Comparison of ENCODE assay signal across 11 mouse cellular contexts in the genomic region with DNA sequence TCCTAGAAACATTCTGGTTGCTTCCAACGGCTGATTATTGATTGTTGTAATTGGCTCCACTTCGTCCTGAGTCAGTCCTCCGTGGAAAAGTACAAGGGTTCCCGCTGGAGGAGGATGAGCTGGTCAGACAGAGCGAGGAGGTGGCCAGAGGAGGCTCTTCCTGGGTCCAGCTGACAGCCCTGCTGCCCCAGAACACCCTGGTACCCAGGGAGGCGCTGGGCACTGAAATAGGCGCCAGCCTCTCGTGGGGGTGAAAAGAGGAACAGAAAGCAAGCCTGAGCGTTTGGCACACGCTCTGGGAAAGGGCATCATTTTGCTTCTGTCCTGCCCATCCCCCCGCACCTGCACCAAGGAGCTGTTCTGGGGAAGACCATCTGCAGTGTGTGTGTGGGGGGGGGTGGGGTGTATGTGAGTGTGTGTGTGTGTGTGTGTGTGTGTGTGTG. TPM values are rescaled to one million over a fixed set of nuclear protein-coding genes. Genes with fewer than 3 reads are reported as not detected.
A peak's percentile ranks its signal among the peaks of the same experiment; 100 is the strongest.
DNase-seq lines count a peak whose midpoint lies in the region; ATAC-seq and TF ChIP-seq lines count a peak whose summit lies in the region.
"Had no signal": no experiment of that assay in that cellular context is flagged by ENCODE, and none has a peak within 500 bp of the region (broad histone marks: within the 10 kb centered on the region; RNA-seq: fewer than 3 reads in every experiment).

No protein-coding gene starts in this region.

- H3K4me1 ChIP-seq in kidney, embryonic 15.5 days = peaks cover 32% of the 10 kb centered on the region
- H3K4me1 ChIP-seq in CH12.LX (ENCODE audit: control insufficient read depth in 1 of 2, insufficient read depth in 2 of 2) = peaks cover 43 to 72% of the 10 kb centered on the region in 2 experiments
- H3K4me1 ChIP-seq in forebrain, embryonic 10.5 days = peaks cover 6% of the 10 kb centered on the region

- 0 out of 2 replicates have a peak, but pooled peaks have one; percentile 16 for ATAC-seq in kidney, embryonic 15.5 days (replicated peaks; ENCODE audit: low FRiP score)
- ATAC-seq in monocyte, adult 5-6 weeks (replicated peaks; ENCODE audit: insufficient number of reproducible peaks, low FRiP score, low TSS enrichment, poor library complexity, severe bottlenecking) = peak; percentile 80
- ATAC-seq: forebrain, embryonic 15.5 days had no signal

- DNase-seq in kidney, adult 18-20 months = no peak
- peak; percentile 86 for DNase-seq in CH12.LX (ENCODE audit: extremely low read depth)
- DNase-seq in brain, adult 2 months (ENCODE audit: low read depth, low spot score) = peak; percentile 46
- no peak for DNase-seq in testis, postnatal 14 days (ENCODE audit: low spot score)
- no peak for DNase-seq in testis, postnatal 10 days (ENCODE audit: low spot score)
- no peak for DNase-seq in forebrain, embryonic 10.5 days (ENCODE audit: extremely low spot score, low spot score)
- DNase-seq: cerebellum, adult 8-10 months had no signal

- 59% methylated on average over 11 of the region's 11 CpGs for WGBS in kidney, embryonic 15.5 days
- WGBS in forebrain, embryonic 10.5 days = 90% methylated on average over 11 of the region's 11 CpGs

- TF ChIP-seq EP300 in CH12.LX (IDR thresholded peaks at IDR 0.05; ENCODE audit: low read length) = peak; percentile 86

- no peak overlapping the region for H3K9ac ChIP-seq in kidney, embryonic 15.5 days
- H3K9ac ChIP-seq in CH12.LX (ENCODE audit: insufficient read depth, low read depth) = no peak overlapping the region
- H3K9ac ChIP-seq: forebrain, embryonic 15.5 days had no signal

- H3K27me3 ChIP-seq in kidney, embryonic 15.5 days = no peaks in the 10 kb centered on the region
- H3K27me3 ChIP-seq in CH12.LX (replicated peaks) = no peaks in the 10 kb centered on the region
- no peaks in the 10 kb centered on the region for H3K27me3 ChIP-seq in forebrain, embryonic 10.5 days (ENCODE audit: poor library complexity, severe bottlenecking)
- H3K27me3 ChIP-seq: forebrain, embryonic 15.5 days had no signal

- no peak overlapping the region for H3K4me3 ChIP-seq in kidney, embryonic 15.5 days (replicated peaks)
- no peak overlapping the region for H3K4me3 ChIP-seq in CH12.LX (replicated peaks in 1 of 3; ENCODE audit: low read depth in 2 of 3, low read length in 2 of 3, poor library complexity in 1 of 3)
- no peak overlapping the region for H3K4me3 ChIP-seq in forebrain, embryonic 10.5 days
- H3K4me3 ChIP-seq: forebrain, embryonic 15.5 days; midbrain, embryonic 10.5 days had no signal

- peak overlapping the region; percentile 67 for H3K27ac ChIP-seq in kidney, embryonic 15.5 days
- H3K27ac ChIP-seq in CH12.LX (ENCODE audit: insufficient read depth, low read depth) = peak overlapping the region; percentile 70
- no peak overlapping the region for H3K27ac ChIP-seq in forebrain, embryonic 10.5 days
- H3K27ac ChIP-seq: forebrain, embryonic 15.5 days; midbrain, embryonic 10.5 days had no signal

- TF ChIP-seq POLR2A in CH12.LX (IDR thresholded peaks at IDR 0.05; ENCODE audit: low read depth, low read length) = no peak

- no peaks in the 10 kb centered on the region for H3K79me2 ChIP-seq in CH12.LX (replicated peaks; ENCODE audit: control insufficient read depth, extremely low read depth, insufficient read depth, poor library complexity, severe bottlenecking)

- no peak for TF ChIP-seq RAD21 in CH12.LX (IDR thresholded peaks at IDR 0.05; ENCODE audit: low read depth, low read length)

- H3K36me3 ChIP-seq in kidney, embryonic 15.5 days = no peaks in the 10 kb centered on the region
- H3K36me3 ChIP-seq in CH12.LX (replicated peaks in 1 of 2; ENCODE audit: control insufficient read depth in 1 of 2, insufficient read depth in 1 of 2, low read length in 1 of 2) = no peaks in the 10 kb centered on the region
- peaks cover 6% of the 10 kb centered on the region; the same call in 1 of the 2 replicates for H3K36me3 ChIP-seq in forebrain, embryonic 10.5 days (replicated peaks)
- H3K36me3 ChIP-seq: forebrain, embryonic 15.5 days; midbrain, embryonic 10.5 days had no signal

- H3K9me3 ChIP-seq in kidney, embryonic 15.5 days (replicated peaks) = no peaks in the 10 kb centered on the region
- H3K9me3 ChIP-seq in CH12.LX (replicated peaks; ENCODE audit: low read length) = no peaks in the 10 kb centered on the region
- H3K9me3 ChIP-seq in forebrain, embryonic 10.5 days = no peaks in the 10 kb centered on the region
- H3K9me3 ChIP-seq: forebrain, embryonic 15.5 days; midbrain, embryonic 10.5 days had no signal

- in situ Hi-C loops in CH12.LX (cut with MboI; ENCODE audit: low pct_ligation_motif_present, low pct_unique_long_range_greater_than_20kb, low sequenced_read_pairs) = loop anchor here (5.0 to 10.0 kb wide), 2 partner anchors 111 to 208 kb away; no protein-coding TSS in a partner anchor

- TF ChIP-seq CTCF in CH12.LX (conservative IDR thresholded peaks at IDR 0.05 in 1 of 2, IDR thresholded peaks at IDR 0.05 in 1 of 2; ENCODE audit: low read depth in 2 of 2, low read length in 2 of 2) = no peak

- no peak overlapping the region for H3K4me2 ChIP-seq in kidney, embryonic 15.5 days
- H3K4me2 ChIP-seq in CH12.LX (ENCODE audit: insufficient read depth, low read depth, poor library complexity, severe bottlenecking) = peak overlapping the region; percentile 6; the same call in 1 of the 2 replicates
- H3K4me2 ChIP-seq: forebrain, embryonic 15.5 days had no signal

- dilution Hi-C loops in CH12.LX (cut with MboI; ENCODE audit: extremely low pct_ligation_motif_present, extremely low pct_unique_long_range_greater_than_20kb, low sequenced_read_pairs) = no loop called here

TF ChIP-seq in CH12.LX, 34 proteins besides CTCF, POLR2A, EP300 and RAD21:
- no peak for TF ChIP-seq HCFC1 (IDR thresholded peaks at IDR 0.05; ENCODE audit: low read depth, low read length)
- no peak for TF ChIP-seq GABPA (IDR thresholded peaks at IDR 0.05; ENCODE audit: insufficient replicate concordance, low read depth, low read length)
- peak; percentile 77 for TF ChIP-seq ETS1 (conservative IDR thresholded peaks at IDR 0.05; ENCODE audit: low read depth, low read length)
- TF ChIP-seq MAX (IDR thresholded peaks at IDR 0.05; ENCODE audit: low read length) = no peak; the same call in 1 of the 2 replicates
- peak; percentile 92 for TF ChIP-seq TCF12 (IDR thresholded peaks at IDR 0.05; ENCODE audit: low read depth, low read length)
- TF ChIP-seq IRF4 (IDR thresholded peaks at IDR 0.05; ENCODE audit: low read depth, low read length) = peak; percentile 95
- TF ChIP-seq JUND (conservative IDR thresholded peaks at IDR 0.05; ENCODE audit: low read depth, low read length) = no peak
- TF ChIP-seq RCOR1 (conservative IDR thresholded peaks at IDR 0.05; ENCODE audit: low read depth, low read length) = no peak
- TF ChIP-seq UBTF (IDR thresholded peaks at IDR 0.05; ENCODE audit: low read depth, low read length) = no peak
- TF ChIP-seq MAFK (IDR thresholded peaks at IDR 0.05; ENCODE audit: insufficient replicate concordance, low read length) = no peak
- no peak for TF ChIP-seq NRF1 (IDR thresholded peaks at IDR 0.05; ENCODE audit: low read depth, low read length)
- TF ChIP-seq ZMIZ1 (IDR thresholded peaks at IDR 0.05; ENCODE audit: low read depth, low read length) = no peak
- TF ChIP-seq MYC (IDR thresholded peaks at IDR 0.05; ENCODE audit: low read depth, low read length) = no peak
- TF ChIP-seq PAX5 (IDR thresholded peaks at IDR 0.05; ENCODE audit: low read length) = no peak
- no peak for TF ChIP-seq USF1 (IDR thresholded peaks at IDR 0.05; ENCODE audit: low read depth, low read length)
- TF ChIP-seq CHD1 (IDR thresholded peaks at IDR 0.05; ENCODE audit: low read depth, low read length) = no peak
- peak; percentile 94 for TF ChIP-seq CHD2 (IDR thresholded peaks at IDR 0.05; ENCODE audit: low read length)
- TF ChIP-seq TBP (conservative IDR thresholded peaks at IDR 0.05; ENCODE audit: low read depth, low read length) = no peak
- TF ChIP-seq MEF2A (IDR thresholded peaks at IDR 0.05; ENCODE audit: borderline replicate concordance, low read depth, low read length) = peak; percentile 79
- 0 out of 2 replicates have a peak, but pooled peaks have one; percentile 64 for TF ChIP-seq MAZ (IDR thresholded peaks at IDR 0.05; ENCODE audit: low read depth, low read length)
- TF ChIP-seq USF2 (conservative IDR thresholded peaks at IDR 0.05; ENCODE audit: low read depth, low read length) = no peak
- TF ChIP-seq BHLHE40 (IDR thresholded peaks at IDR 0.05; ENCODE audit: low read depth, low read length) = peak; percentile 89
- no peak for TF ChIP-seq JUN (IDR thresholded peaks at IDR 0.05; ENCODE audit: insufficient read depth, low read depth, low read length)

RNA-seq across cellular contexts. Expression of a gene that starts 14.6 kb away (rescaled TPM):
- 81.8 and 98.5 TPM in 2 replicates for polyA plus RNA-seq in kidney, embryonic 15.5 days (2015; fragmentation: Nextera tagmentation; extraction: Ambion mirVana)
- 45.2 and 55.1 TPM in 2 replicates for total RNA-seq in CH12.LX (2012; rRNA removed)
- total RNA-seq in CH12.LX (2014; rRNA removed) = 44.4 and 45.6 TPM in 2 replicates
- 77.0 and 116 TPM in 2 replicates for polyA plus RNA-seq in CH12.LX (2012; ENCODE audit: insufficient read length, low read depth)
- total RNA-seq in monocyte, adult 5-6 weeks (2017) = 142 to 241 TPM (median 173 TPM) in 3 replicates
- 137 and 141 TPM in 2 replicates for polyA plus RNA-seq in forebrain, embryonic 10.5 days (2016; fragmentation: Nextera tagmentation; extraction: Ambion mirVana)

RNA-seq across cellular contexts. Expression of a gene that starts 30.9 kb away (rescaled TPM):
- polyA plus RNA-seq in kidney, embryonic 15.5 days (2015; fragmentation: Nextera tagmentation; extraction: Ambion mirVana) = 53.5 and 57.4 TPM in 2 replicates
- total RNA-seq in CH12.LX (2012; rRNA removed) = 38.7 and 43.6 TPM in 2 replicates
- total RNA-seq in CH12.LX (2014; rRNA removed) = 35.9 and 36.0 TPM in 2 replicates
- 49.1 and 49.9 TPM in 2 replicates for polyA plus RNA-seq in CH12.LX (2012; ENCODE audit: insufficient read length, low read depth)
- total RNA-seq in monocyte, adult 5-6 weeks (2017) = 27.2 to 45.4 TPM (median 29.7 TPM) in 3 replicates
- 57.9 and 62.6 TPM in 2 replicates for polyA plus RNA-seq in forebrain, embryonic 10.5 days (2016; fragmentation: Nextera tagmentation; extraction: Ambion mirVana)

RNA-seq across cellular contexts. Expression of a gene that starts 30.9 kb away (rescaled TPM):
- polyA plus RNA-seq in kidney, embryonic 15.5 days (2015; fragmentation: Nextera tagmentation; extraction: Ambion mirVana) = 51.4 and 53.6 TPM in 2 replicates
- 24.1 and 26.9 TPM in 2 replicates for total RNA-seq in CH12.LX (2012; rRNA removed)
- 25.6 and 27.9 TPM in 2 replicates for total RNA-seq in CH12.LX (2014; rRNA removed)
- polyA plus RNA-seq in CH12.LX (2012; ENCODE audit: insufficient read length, low read depth) = 27.9 and 29.2 TPM in 2 replicates
- 37.2 to 42.3 TPM (median 41.6 TPM) in 3 replicates for total RNA-seq in monocyte, adult 5-6 weeks (2017)
- polyA plus RNA-seq in forebrain, embryonic 10.5 days (2016; fragmentation: Nextera tagmentation; extraction: Ambion mirVana) = 56.5 and 57.5 TPM in 2 replicates

Comparison
In these comparisons a context has a peak if more than half of its experiments do, and no peak if none do; other contexts are left out.
1. DNase-seq: peak in CH12.LX (single experiment) and brain, adult 2 months (single experiment); none in kidney, adult 18-20 months (single experiment), testis, postnatal 14 days (single experiment), testis, postnatal 10 days (single experiment) and forebrain, embryonic 10.5 days (single experiment).